Mouse (Mus musculus) heart, embryonic 11.5 days (tissue): Measurements from ENCODE around the gene Iqschfp. TPM values are rescaled to one million over a fixed set of nuclear protein-coding genes. Genes with fewer than 3 reads are reported as not detected.

Experiments
- ATAC-seq: fragments of 200-750 bp; cut with Nextera tagmentation; replicated peaks from 2 replicates; pipeline ENCODE4 v1.8.0; 2017; ENCODE audit warnings: moderate library complexity; ENCODE audit not compliant: insufficient number of reproducible peaks, low FRiP score, low TSS enrichment
- H3K27ac ChIP-seq: fragments of 300-500 bp; sonication (generic); 2 replicates; pipeline ENCODE4 v1.5.1; 2014; ENCODE audit warnings: mild to moderate bottlenecking, low read depth, low read length
- H3K27me3 ChIP-seq: fragments of 300-500 bp; sonication (generic); 2 replicates; pipeline ENCODE4 v1.6.1; 2014; ENCODE audit warnings: mild to moderate bottlenecking, low read length, mixed read lengths; ENCODE audit not compliant: control insufficient read depth, insufficient read depth
- H3K36me3 ChIP-seq: fragments of 300-500 bp; sonication (generic); 2 replicates; pipeline ENCODE4 v1.6.1; 2014; ENCODE audit warnings: mild to moderate bottlenecking, low read length, moderate library complexity, mixed read lengths; ENCODE audit not compliant: control insufficient read depth, insufficient read depth
- H3K4me1 ChIP-seq: fragments of 300-500 bp; sonication (generic); 2 replicates; pipeline ENCODE4 v1.6.1; 2014; ENCODE audit warnings: low read length; ENCODE audit not compliant: control insufficient read depth, insufficient read depth
- H3K4me2 ChIP-seq: fragments of 300-500 bp; sonication (generic); 2 replicates; pipeline ENCODE4 v1.6.1; 2014; ENCODE audit warnings: mild to moderate bottlenecking, moderate library complexity
- H3K4me3 ChIP-seq: fragments of 300-500 bp; sonication (generic); 2 replicates; pipeline ENCODE4 v1.5.1; 2014; ENCODE audit warnings: low read depth, low read length
- H3K9ac ChIP-seq: fragments of 300-500 bp; sonication (generic); 2 replicates; pipeline ENCODE4 v1.6.1; 2014; ENCODE audit warnings: mild to moderate bottlenecking, low read depth, low read length, moderate library complexity
- H3K9me3 ChIP-seq: fragments of 300-500 bp; sonication (generic); replicated peaks from 2 replicates; pipeline ENCODE4 v1.6.1; 2016; ENCODE audit warnings: low read length; ENCODE audit not compliant: control insufficient read depth
- WGBS: fragments of 180-500 bp; shearing (Covaris S2); extraction: QIAGEN DNeasy Blood & Tissue Kit; methylation state at CpG from one replicate; pipeline ENCODE4 v1.1.7; 2014; ENCODE audit not compliant: insufficient replicate concordance; 5-methylcytosine and 5-hydroxymethylcytosine counted together
- polyA plus RNA-seq: library from polyadenylated mRNA; unstranded; fragments of >200 nt; fragmentation: Nextera tagmentation; extraction: Ambion mirVana; gene quantifications from 2 replicates; pipeline ENCODE4 v1.2.1, GENCODE M21; 2014

Iqschfp gene
- polyA plus RNA-seq, 1 experiment from 2014 or later: 0.26 TPM

DNA sequence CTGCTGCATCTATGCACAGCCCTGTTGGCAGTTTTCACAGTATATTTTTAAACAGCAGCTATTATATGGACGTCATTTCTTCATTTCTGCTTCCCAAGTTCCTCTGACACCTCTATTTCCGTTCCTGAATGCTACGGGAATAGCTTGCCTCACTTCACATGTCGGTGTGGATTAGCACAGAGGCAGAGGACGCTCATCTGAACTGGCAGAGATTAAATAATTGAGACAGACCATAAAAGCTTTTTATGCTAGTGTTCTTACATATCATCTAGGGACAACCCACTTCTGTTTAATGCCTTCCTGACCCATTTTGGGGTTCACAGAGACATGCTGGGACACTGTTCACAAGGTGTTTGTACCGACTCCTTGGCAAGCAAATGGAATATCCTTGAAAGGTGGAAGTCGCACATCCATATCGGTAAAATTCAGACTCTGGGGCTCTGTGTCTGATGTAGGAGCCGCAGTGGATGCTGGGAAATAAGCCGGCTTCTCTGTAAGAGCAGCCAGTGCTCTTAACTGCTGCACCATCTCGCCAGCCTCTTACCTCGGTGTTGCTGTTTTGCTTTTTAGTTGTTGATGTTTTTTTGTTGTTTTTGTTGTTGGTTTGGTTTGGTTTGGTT, 783.3 kb downstream of the Iqschfp start:
- H3K4me1 ChIP-seq: no peaks in the 10 kb centered on the region

More for the DNA sequence above, 783.3 kb downstream of the Iqschfp start:
- Histone ChIP-seq H3K9ac (no peak overlapping the region), H3K4me2 (no peak overlapping the region), H3K27ac (no peak overlapping the region), H3K27me3 (no peaks in the 10 kb centered on the region), H3K9me3 (no peaks in the 10 kb centered on the region), H3K36me3 (no peaks in the 10 kb centered on the region), H3K4me3 (no peak overlapping the region)
- no peak for ATAC-seq
- 84% methylated on average over 12 of the region's 12 CpGs for WGBS

Other genes starting within 250 kb of the Iqschfp start
- not detected in 2 replicates for gene Iqcj, start within 50 bp of the Iqschfp start, polyA plus RNA-seq
- 68.8 and 73.5 TPM in 2 replicates for gene Schip1, start 172.6 kb downstream of the Iqschfp start, polyA plus RNA-seq